Mouse (Mus musculus): ENCODE results near the gene Auh. TPM values are rescaled to one million over a fixed set of nuclear protein-coding genes. Genes with fewer than 3 reads are reported as not detected.

The Auh gene
- polyA plus RNA-seq, 1 experiment from 2014 or later = 61.7 TPM

- no peak overlapping the region for H3K4me2 ChIP-seq (ENCODE audit: low read depth, low read length)
- no peaks in the 10 kb centered on the region for H3K9me3 ChIP-seq (replicated peaks; ENCODE audit: control insufficient read depth, low read length)
- no peak overlapping the region for H3K9ac ChIP-seq (ENCODE audit: low read length)
- no peak overlapping the region for H3K4me3 ChIP-seq (ENCODE audit: low read length)
- H3K4me1 ChIP-seq (ENCODE audit: control insufficient read depth, insufficient read depth, low read length) = peaks cover 8% of the 10 kb centered on the region
- H3K27me3 ChIP-seq (ENCODE audit: control insufficient read depth, insufficient read depth, low read length) = no peaks in the 10 kb centered on the region
- no peaks in the 10 kb centered on the region for H3K36me3 ChIP-seq (ENCODE audit: control insufficient read depth, insufficient read depth)
- no peak overlapping the region for H3K27ac ChIP-seq (ENCODE audit: low read length)
- WGBS = 67% methylated on average over 1 of the region's 1 CpGs
- no peak for ATAC-seq (replicated peaks; ENCODE audit: extremely low read depth, insufficient read depth, low FRiP score)
Observed at GRCm38 (mm10) chr13:52942876-52943388, 13.5 kb upstream of the Auh start.

GRCm38 (mm10) chr13:52940956-52941355 lies 11.5 kb upstream of the Auh start:
- Histone ChIP-seq H3K27me3 (ENCODE audit: control insufficient read depth, insufficient read depth, low read length) (no peaks in the 10 kb centered on the region), H3K36me3 (ENCODE audit: control insufficient read depth, insufficient read depth) (no peaks in the 10 kb centered on the region), H3K4me2 (ENCODE audit: low read depth, low read length) (no peak overlapping the region), H3K9ac (ENCODE audit: low read length) (no peak overlapping the region), H3K9me3 (replicated peaks; ENCODE audit: control insufficient read depth, low read length) (no peaks in the 10 kb centered on the region), H3K4me1 (ENCODE audit: control insufficient read depth, insufficient read depth, low read length) (peaks cover 8% of the 10 kb centered on the region), H3K27ac (ENCODE audit: low read length) (no peak overlapping the region), H3K4me3 (ENCODE audit: low read length) (no peak overlapping the region)
- no peak for ATAC-seq (replicated peaks; ENCODE audit: extremely low read depth, insufficient read depth, low FRiP score)
- 70% methylated on average over 7 of the region's 7 CpGs for WGBS

GRCm38 (mm10) chr13:52930582-52930981 lies 1.1 kb upstream of the Auh start:
- WGBS = 49% methylated on average over 10 of the region's 10 CpGs
- Histone ChIP-seq H3K36me3 (ENCODE audit: control insufficient read depth, insufficient read depth) (no peaks in the 10 kb centered on the region), H3K4me2 (ENCODE audit: low read depth, low read length) (no peak overlapping the region), H3K9ac (ENCODE audit: low read length) (no peak overlapping the region), H3K27ac (ENCODE audit: low read length) (no peak overlapping the region), H3K4me1 (ENCODE audit: control insufficient read depth, insufficient read depth, low read length) (peaks cover 15% of the 10 kb centered on the region), H3K27me3 (ENCODE audit: control insufficient read depth, insufficient read depth, low read length) (no peaks in the 10 kb centered on the region), H3K4me3 (ENCODE audit: low read length) (no peak overlapping the region), H3K9me3 (replicated peaks; ENCODE audit: control insufficient read depth, low read length) (no peaks in the 10 kb centered on the region)
- no peak for ATAC-seq (replicated peaks; ENCODE audit: extremely low read depth, insufficient read depth, low FRiP score)

- Histone ChIP-seq H3K4me1 (ENCODE audit: control insufficient read depth, insufficient read depth, low read length) (peaks cover 15% of the 10 kb centered on the region), H3K27ac (ENCODE audit: low read length) (no peak overlapping the region), H3K36me3 (ENCODE audit: control insufficient read depth, insufficient read depth) (no peaks in the 10 kb centered on the region), H3K4me2 (ENCODE audit: low read depth, low read length) (peak overlapping the region; percentile 84), H3K9me3 (replicated peaks; ENCODE audit: control insufficient read depth, low read length) (no peaks in the 10 kb centered on the region), H3K9ac (ENCODE audit: low read length) (peak overlapping the region; percentile 94), H3K27me3 (ENCODE audit: control insufficient read depth, insufficient read depth, low read length) (no peaks in the 10 kb centered on the region), H3K4me3 (ENCODE audit: low read length) (peak overlapping the region; percentile 92)
- 54% methylated on average over 9 of the region's 9 CpGs for WGBS
- ATAC-seq (replicated peaks; ENCODE audit: extremely low read depth, insufficient read depth, low FRiP score) = no peak
Observed at GRCm38 (mm10) chr13:52928392-52928791, 1.1 kb downstream of the Auh start.

GRCm38 (mm10) chr13:52924457-52924856 lies 5.0 kb downstream of the Auh start:
- no peak overlapping the region for H3K9ac ChIP-seq (ENCODE audit: low read length)

GRCm38 (mm10) chr13:52921966-52922365 lies 7.5 kb downstream of the Auh start:
- 58% methylated on average over 8 of the region's 8 CpGs for WGBS
- Histone ChIP-seq H3K27ac (ENCODE audit: low read length) (no peak overlapping the region), H3K4me1 (ENCODE audit: control insufficient read depth, insufficient read depth, low read length) (peaks cover 3% of the 10 kb centered on the region), H3K27me3 (ENCODE audit: control insufficient read depth, insufficient read depth, low read length) (no peaks in the 10 kb centered on the region), H3K9ac (ENCODE audit: low read length) (no peak overlapping the region), H3K9me3 (replicated peaks; ENCODE audit: control insufficient read depth, low read length) (no peaks in the 10 kb centered on the region), H3K4me3 (ENCODE audit: low read length) (no peak overlapping the region), H3K36me3 (ENCODE audit: control insufficient read depth, insufficient read depth) (peaks cover 6% of the 10 kb centered on the region; the same call in 1 of the 2 replicates), H3K4me2 (ENCODE audit: low read depth, low read length) (no peak overlapping the region)
- peak; percentile 41; the same call in 1 of the 2 replicates for ATAC-seq (replicated peaks; ENCODE audit: extremely low read depth, insufficient read depth, low FRiP score)

More at GRCm38 (mm10) chr13:52924457-52924856, 5.0 kb downstream of the Auh start:
- no peak overlapping the region for H3K27ac ChIP-seq (ENCODE audit: low read length)
- H3K36me3 ChIP-seq (ENCODE audit: control insufficient read depth, insufficient read depth) = no peaks in the 10 kb centered on the region
- no peaks in the 10 kb centered on the region for H3K27me3 ChIP-seq (ENCODE audit: control insufficient read depth, insufficient read depth, low read length)
- H3K9me3 ChIP-seq (replicated peaks; ENCODE audit: control insufficient read depth, low read length) = no peaks in the 10 kb centered on the region
- peaks cover 18% of the 10 kb centered on the region for H3K4me1 ChIP-seq (ENCODE audit: control insufficient read depth, insufficient read depth, low read length)
- no peak for ATAC-seq (replicated peaks; ENCODE audit: extremely low read depth, insufficient read depth, low FRiP score)
- no peak overlapping the region for H3K4me3 ChIP-seq (ENCODE audit: low read length)
- WGBS = 63% methylated on average over 5 of the region's 5 CpGs
- H3K4me2 ChIP-seq (ENCODE audit: low read depth, low read length) = no peak overlapping the region

- H3K9me3 ChIP-seq (replicated peaks; ENCODE audit: control insufficient read depth, low read length) = no peaks in the 10 kb centered on the region
- no peak overlapping the region for H3K4me2 ChIP-seq (ENCODE audit: low read depth, low read length)
- 87% methylated on average over 7 of the region's 7 CpGs for WGBS
- no peak overlapping the region for H3K4me3 ChIP-seq (ENCODE audit: low read length)
- ATAC-seq (replicated peaks; ENCODE audit: extremely low read depth, insufficient read depth, low FRiP score) = no peak
- H3K27ac ChIP-seq (ENCODE audit: low read length) = no peak overlapping the region
- peaks cover 6% of the 10 kb centered on the region; the same call in 1 of the 2 replicates for H3K36me3 ChIP-seq (ENCODE audit: control insufficient read depth, insufficient read depth)
- no peak overlapping the region for H3K9ac ChIP-seq (ENCODE audit: low read length)
- H3K4me1 ChIP-seq (ENCODE audit: control insufficient read depth, insufficient read depth, low read length) = peaks cover 3% of the 10 kb centered on the region
- H3K27me3 ChIP-seq (ENCODE audit: control insufficient read depth, insufficient read depth, low read length) = no peaks in the 10 kb centered on the region
Observed at GRCm38 (mm10) chr13:52921065-52921825, 8.2 kb downstream of the Auh start.

- H3K9me3 ChIP-seq (replicated peaks; ENCODE audit: control insufficient read depth, low read length) = no peaks in the 10 kb centered on the region
- no peak overlapping the region for H3K27ac ChIP-seq (ENCODE audit: low read length)
- 61% methylated on average over 10 of the region's 10 CpGs for WGBS
- H3K36me3 ChIP-seq (ENCODE audit: control insufficient read depth, insufficient read depth) = peaks cover 6% of the 10 kb centered on the region; the same call in 1 of the 2 replicates
- H3K9ac ChIP-seq (ENCODE audit: low read length) = peak overlapping the region; percentile 26; the same call in 1 of the 2 replicates
- no peak overlapping the region for H3K4me2 ChIP-seq (ENCODE audit: low read depth, low read length)
- H3K4me1 ChIP-seq (ENCODE audit: control insufficient read depth, insufficient read depth, low read length) = peaks cover 11% of the 10 kb centered on the region
- no peak for ATAC-seq (replicated peaks; ENCODE audit: extremely low read depth, insufficient read depth, low FRiP score)
- no peak overlapping the region for H3K4me3 ChIP-seq (ENCODE audit: low read length)
- H3K27me3 ChIP-seq (ENCODE audit: control insufficient read depth, insufficient read depth, low read length) = no peaks in the 10 kb centered on the region
Observed at GRCm38 (mm10) chr13:52919790-52920352, 9.6 kb downstream of the Auh start.

- WGBS = 90% methylated on average over 5 of the region's 5 CpGs
- no peak overlapping the region for H3K27ac ChIP-seq (ENCODE audit: low read length)
- ATAC-seq (replicated peaks; ENCODE audit: extremely low read depth, insufficient read depth, low FRiP score) = no peak
Observed at GRCm38 (mm10) chr13:52918333-52918732, 11.1 kb downstream of the Auh start.

More at GRCm38 (mm10) chr13:52918333-52918732, 11.1 kb downstream of the Auh start:
- no peak overlapping the region for H3K4me3 ChIP-seq (ENCODE audit: low read length)
- no peaks in the 10 kb centered on the region for H3K27me3 ChIP-seq (ENCODE audit: control insufficient read depth, insufficient read depth, low read length)
- no peak overlapping the region for H3K9ac ChIP-seq (ENCODE audit: low read length)
- H3K4me2 ChIP-seq (ENCODE audit: low read depth, low read length) = no peak overlapping the region
- peaks cover 6% of the 10 kb centered on the region; the same call in 1 of the 2 replicates for H3K36me3 ChIP-seq (ENCODE audit: control insufficient read depth, insufficient read depth)
- H3K4me1 ChIP-seq (ENCODE audit: control insufficient read depth, insufficient read depth, low read length) = peaks cover 11% of the 10 kb centered on the region
- no peaks in the 10 kb centered on the region for H3K9me3 ChIP-seq (replicated peaks; ENCODE audit: control insufficient read depth, low read length)
